Mouse (Mus musculus) heart, postnatal 0 days (tissue): ENCODE data around the gene 1700001J03Rik. TPM values are rescaled to one million over a fixed set of nuclear protein-coding genes. Genes with fewer than 3 reads are reported as not detected.

ENCODE experiments used
- ATAC-seq: fragments of 200-750 bp; cut with Nextera tagmentation; 2 replicates; pipeline ENCODE4 v1.8.0; 2017; ENCODE audit warnings: low read depth, moderate number of reproducible peaks, moderate library complexity; ENCODE audit not compliant: insufficient read depth
- DNase-seq: peaks from one replicate; pipeline ENCODE4 v3.0.0-alpha.2; 2016; ENCODE audit warnings: low spot score
- H3K27ac ChIP-seq: fragments of 300-500 bp; sonication (generic); 2 replicates; pipeline ENCODE4 v1.5.1; 2014; ENCODE audit warnings: low read depth, mild to moderate bottlenecking
- H3K27me3 ChIP-seq: fragments of 300-500 bp; sonication (generic); 2 replicates; pipeline ENCODE4 v1.6.1; 2014; ENCODE audit warnings: low read length, mixed read lengths; ENCODE audit not compliant: control insufficient read depth, insufficient read depth
- H3K36me3 ChIP-seq: fragments of 300-500 bp; sonication (generic); replicated peaks from 2 replicates; pipeline ENCODE4 v1.6.1; 2014; ENCODE audit warnings: low read length, mixed read lengths; ENCODE audit not compliant: control insufficient read depth, insufficient read depth
- H3K4me1 ChIP-seq: fragments of 300-500 bp; sonication (generic); 2 replicates; pipeline ENCODE4 v1.6.1; 2014; ENCODE audit warnings: antibody characterized with exemption; ENCODE audit not compliant: control insufficient read depth, insufficient read depth
- H3K4me2 ChIP-seq: fragments of 300-500 bp; sonication (generic); 2 replicates; pipeline ENCODE4 v1.6.1; 2014; ENCODE audit warnings: low read depth, mild to moderate bottlenecking, low read length, moderate library complexity
- H3K4me3 ChIP-seq: fragments of 300-500 bp; sonication (generic); 2 replicates; pipeline ENCODE4 v1.5.1; 2014; ENCODE audit warnings: low read depth, low read length
- H3K9ac ChIP-seq: fragments of 300-500 bp; sonication (generic); replicated peaks from 2 replicates; pipeline ENCODE4 v1.6.1; 2014; ENCODE audit warnings: low read depth, low read length, mixed read lengths
- H3K9me3 ChIP-seq: fragments of 300-500 bp; sonication (generic); replicated peaks from 2 replicates; pipeline ENCODE4 v1.6.1; 2016; ENCODE audit warnings: low read length; ENCODE audit not compliant: control insufficient read depth
- CTCF ChIP-seq: IDR thresholded peaks from 2 replicates; pipeline ENCODE4 v1.5.1; 2016; ENCODE audit warnings: antibody characterized with exemption, control low read depth, low read depth
- EP300 ChIP-seq: IDR thresholded peaks from 2 replicates; pipeline ENCODE4 v1.6.1; 2016; ENCODE audit warnings: antibody characterized with exemption, low read depth
- WGBS: fragments of 180-500 bp; shearing (Covaris S2); extraction: QIAGEN DNeasy Blood & Tissue Kit; methylation state at CpG from one replicate; pipeline ENCODE4 v1.1.7; 2014; 5-methylcytosine and 5-hydroxymethylcytosine counted together
- polyA plus RNA-seq: library from polyadenylated mRNA; unstranded; fragments of >200 nt; fragmentation: Nextera tagmentation; extraction: Ambion mirVana; gene quantifications from 2 replicates; pipeline ENCODE4 v1.2.1, GENCODE M21; 2015
- total RNA-seq: library from RNA; depleted of rRNA; stranded (reverse); fragments of >200 nt; gene quantifications from 2 replicates; pipeline ENCODE4 v1.2.3, GENCODE M21; 2014; ENCODE audit warnings: low replicate concordance

1700001J03Rik gene
- total and polyA plus RNA-seq, 2 experiments from 2014 or later, result not detected

- no peaks in the 10 kb centered on the region for H3K27me3 ChIP-seq
- H3K27ac ChIP-seq, result peak within 1 kb of the TSS; percentile 92
- H3K4me2 ChIP-seq, result peak within 1 kb of the TSS; percentile 82
- TF ChIP-seq EP300, result 0 out of 2 replicates have a peak, but pooled peaks have one; percentile 40
- no peak for TF ChIP-seq CTCF
- under 1% methylated on average over 80 of the region's 102 CpGs for WGBS
- peak within 1 kb of the TSS; percentile 84 for H3K4me3 ChIP-seq
- ATAC-seq (peak; percentile 93), DNase-seq (peak; percentile 94)
- H3K9me3 ChIP-seq, result no peaks in the 10 kb centered on the region
- H3K36me3 ChIP-seq, result no peaks in the 10 kb centered on the region
- H3K9ac ChIP-seq, result peak within 1 kb of the TSS; percentile 83
- H3K4me1 ChIP-seq, result peaks cover 4% of the 10 kb centered on the region
Measured at GRCm38 (mm10) chr5:146230864-146231654, 46.0 kb upstream of the 1700001J03Rik start, which contains the start of gene Cdk8. Gene Cdk8 (plus strand): TSS chr5:146231230.

GRCm38 (mm10) chr5:146229869-146230650 lies 45.0 kb upstream of the 1700001J03Rik start:
- DNase-seq, result no peak
- Histone ChIP-seq H3K27ac (peak overlapping the region; percentile 92; the same call in 1 of the 2 replicates), H3K4me2 (peak overlapping the region; percentile 82), H3K4me1 (peaks cover 4% of the 10 kb centered on the region), H3K27me3 (no peaks in the 10 kb centered on the region), H3K36me3 (no peaks in the 10 kb centered on the region), H3K9me3 (no peaks in the 10 kb centered on the region), H3K9ac (peak overlapping the region; percentile 83; the same call in 1 of the 2 replicates), H3K4me3 (peak overlapping the region; percentile 84)
- no peak for TF ChIP-seq EP300
- ATAC-seq, result no peak
- 53% methylated on average over 17 of the region's 17 CpGs for WGBS

GRCm38 (mm10) chr5:146227496-146227895 lies 42.4 kb upstream of the 1700001J03Rik start:
- Histone ChIP-seq H3K27ac (no peak overlapping the region), H3K4me2 (no peak overlapping the region), H3K9ac (no peak overlapping the region), H3K4me1 (peaks cover 4% of the 10 kb centered on the region), H3K4me3 (no peak overlapping the region), H3K36me3 (no peaks in the 10 kb centered on the region), H3K27me3 (no peaks in the 10 kb centered on the region), H3K9me3 (no peaks in the 10 kb centered on the region)
- DNase-seq (no peak), ATAC-seq (no peak)
- TF ChIP-seq EP300 (no peak), CTCF (no peak)
- 82% methylated on average over 8 of the region's 8 CpGs for WGBS

- H3K4me3 ChIP-seq, result no peak overlapping the region
- WGBS, result 74% methylated on average over 5 of the region's 5 CpGs
- DNase-seq, result no peak
Measured at GRCm38 (mm10) chr5:146223786-146224185, 38.7 kb upstream of the 1700001J03Rik start.

GRCm38 (mm10) chr5:146221722-146222121 lies 36.6 kb upstream of the 1700001J03Rik start:
- Histone ChIP-seq H3K4me3 (peak overlapping the region; percentile 70), H3K4me1 (peaks cover 9% of the 10 kb centered on the region), H3K9ac (peak overlapping the region; percentile 84), H3K36me3 (peaks cover 25% of the 10 kb centered on the region), H3K4me2 (peak overlapping the region; percentile 66), H3K9me3 (no peaks in the 10 kb centered on the region), H3K27me3 (no peaks in the 10 kb centered on the region), H3K27ac (peak overlapping the region; percentile 98)
- no peak for ATAC-seq
- TF ChIP-seq EP300 (no peak), CTCF (no peak)
- 31% methylated on average over 6 of the region's 6 CpGs for WGBS
- no peak for DNase-seq

More at GRCm38 (mm10) chr5:146223786-146224185, 38.7 kb upstream of the 1700001J03Rik start:
- no peak overlapping the region for H3K27ac ChIP-seq
- H3K36me3 ChIP-seq, result 0 out of 2 replicates have a peak, but pooled peaks cover 8% of the 10 kb centered on the region
- H3K27me3 ChIP-seq, result no peaks in the 10 kb centered on the region
- H3K9me3 ChIP-seq, result no peaks in the 10 kb centered on the region
- ATAC-seq, result no peak
- H3K4me2 ChIP-seq, result no peak overlapping the region
- H3K4me1 ChIP-seq, result peaks cover 9% of the 10 kb centered on the region
- no peak for TF ChIP-seq CTCF
- no peak overlapping the region for H3K9ac ChIP-seq
